Mouse (Mus musculus) CH12.LX (cell line): Measurements from ENCODE around the gene Adsl.

ENCODE experiments used
- CHD2 ChIP-seq: IDR thresholded peaks from 2 replicates; pipeline ENCODE4 v1.6.1; 2011; ENCODE audit warnings: low read length, improper control_type of control experiment
- CTCF ChIP-seq, 2 experiments: IDR thresholded peaks in 1 of 2; conservative IDR thresholded peaks in 1 of 2; 2 replicates each; pipeline ENCODE4 v1.5.1; 2011 to 2012; ENCODE audit warnings: low read depth in 2 of 2, low read length in 2 of 2, improper control_type of control experiment in 1 of 2, inconsistent platforms in 1 of 2, mild to moderate bottlenecking in 1 of 2, moderate library complexity in 1 of 2
- EP300 ChIP-seq: IDR thresholded peaks from 2 replicates; pipeline ENCODE4 v1.6.1; 2011; ENCODE audit warnings: low read length, improper control_type of control experiment
- MAFK ChIP-seq: IDR thresholded peaks from 2 replicates; pipeline ENCODE4 v1.6.1; 2011; ENCODE audit warnings: low read length, improper control_type of control experiment; ENCODE audit not compliant: insufficient replicate concordance
- MYC ChIP-seq: IDR thresholded peaks from 2 replicates; pipeline ENCODE4 v1.6.1; 2011; ENCODE audit warnings: low read depth, mild to moderate bottlenecking, improper control_type of control experiment, low read length
- NRF1 ChIP-seq: IDR thresholded peaks from 2 replicates; pipeline ENCODE4 v1.6.1; 2014; ENCODE audit warnings: low read depth, mild to moderate bottlenecking, inconsistent platforms, low read length, improper control_type of control experiment, moderate library complexity
- POLR2A ChIP-seq: IDR thresholded peaks from 2 replicates; pipeline ENCODE4 v1.6.1; 2011; ENCODE audit warnings: low read depth, mild to moderate bottlenecking, improper control_type of control experiment, low read length
- TBP ChIP-seq: conservative IDR thresholded peaks from 2 replicates; pipeline ENCODE4 v1.6.1; 2011; ENCODE audit warnings: low read depth, low read length, improper control_type of control experiment
- ZMIZ1 ChIP-seq: IDR thresholded peaks from 2 replicates; pipeline ENCODE4 v1.6.1; 2012; ENCODE audit warnings: low read depth, mild to moderate bottlenecking, inconsistent platforms, low read length, improper control_type of control experiment

GRCm38 (mm10) chr15:80899806-80900205 lies 48.5 kb upstream of the Adsl start:
- TF ChIP-seq NRF1 (no peak), CTCF (conservative IDR thresholded peaks at IDR 0.05 in 1 of 2, IDR thresholded peaks at IDR 0.05 in 1 of 2; ENCODE audit: low read depth in 2 of 2, low read length in 2 of 2) (no peak), EP300 (no peak), POLR2A (no peak), ZMIZ1 (no peak), CHD2 (no peak), MAFK (no peak), MYC (no peak), TBP (no peak)
